Mouse (Mus musculus) C2C12 (cell line): ENCODE results near the gene Krit1.

ENCODE experiments used
- CEBPB ChIP-seq: IDR thresholded peaks from one replicate; pipeline ENCODE4 v1.6.1; 2011; ENCODE audit warnings: low read depth, mild to moderate bottlenecking, control low read depth, moderate library complexity
- CTCF ChIP-seq: IDR thresholded peaks from one replicate; pipeline ENCODE4 v1.5.1; 2011; ENCODE audit not compliant: control insufficient read depth, insufficient read depth, insufficient read length
- USF1 ChIP-seq: IDR thresholded peaks from one replicate; pipeline ENCODE4 v1.6.1; 2011; ENCODE audit warnings: low read depth, mild to moderate bottlenecking, control low read depth, moderate library complexity

DNA sequence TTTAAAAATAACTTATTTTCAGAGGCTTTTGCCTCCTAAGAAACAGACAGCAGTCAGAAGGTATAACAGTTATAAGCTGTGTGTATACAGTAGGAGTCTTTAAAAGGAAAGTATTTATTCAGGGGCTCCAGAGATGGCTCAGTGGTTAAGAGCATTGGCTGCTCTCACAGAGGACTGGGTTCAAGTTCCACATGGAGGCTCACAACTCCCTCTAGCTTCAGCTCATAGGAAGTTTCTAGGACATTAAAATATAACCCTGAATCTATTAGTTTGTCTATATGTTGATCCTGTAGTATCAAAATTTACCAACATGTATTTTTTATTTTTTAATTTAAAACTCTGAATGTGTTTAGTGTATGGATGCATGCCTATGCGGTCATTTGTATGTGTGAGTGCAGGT lies 5.5 kb downstream of the Krit1 start:
- TF ChIP-seq CTCF (no peak), USF1 (no peak), CEBPB (no peak)
